Mouse (Mus musculus) kidney, adult 9 months (tissue): ENCODE results near the gene Rufy4.
"Not testable (repeated sequence)": the region's sequence is repeated elsewhere in the genome, so short reads cannot be mapped to it uniquely, and the experiment has no call there.

Experiments used
- DNase-seq: peaks from one replicate; pipeline ENCODE4 v3.0.0; 2022

The Rufy4 gene

DNA sequence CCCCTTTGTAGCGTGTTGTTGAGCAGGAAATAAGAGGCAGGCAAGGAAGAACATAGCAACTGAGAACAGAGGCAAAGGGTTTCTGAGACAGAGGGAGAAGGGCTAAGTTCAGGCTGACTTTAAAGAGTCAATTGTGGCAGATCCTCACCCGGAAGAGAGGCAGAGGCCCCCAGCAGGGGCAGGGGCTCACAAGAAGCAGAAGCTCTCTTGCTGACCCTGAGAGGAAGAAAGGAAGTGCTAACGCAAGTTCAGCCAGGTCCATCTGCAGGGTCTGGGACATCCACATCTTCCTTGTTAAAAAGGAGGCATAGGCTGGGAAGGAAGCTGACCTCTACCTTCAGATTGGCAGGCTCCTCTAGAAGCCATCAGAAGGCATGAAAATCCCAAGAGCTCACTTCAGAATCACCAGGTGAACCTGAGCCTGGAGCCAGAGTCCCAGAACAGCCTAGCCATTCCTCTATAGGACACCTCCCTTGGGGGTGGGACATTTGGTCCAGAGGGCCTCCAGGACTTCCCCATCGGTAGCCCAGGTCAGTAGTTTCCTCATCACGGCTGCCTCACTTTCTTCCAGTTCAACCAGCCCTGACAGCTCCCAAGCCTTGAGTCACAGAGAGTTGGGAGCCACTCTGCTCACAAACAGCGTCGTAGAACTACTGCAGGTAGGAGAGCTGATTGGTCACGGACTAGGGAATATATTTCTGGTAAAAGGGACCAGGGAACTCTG lies 28.3 kb downstream of the Rufy4 start, which contains the start of gene Cxcr2:
Cxcr2 (plus strand) TSS at position 529 of the 724 bp plus-strand sequence.
- no peak for DNase-seq

GRCm38 (mm10) chr1:74155435-74156012 lies 30.2 kb downstream of the Rufy4 start:
- no peak for DNase-seq

- no peak for DNase-seq
These were observed 31.1 kb downstream of the Rufy4 start for GRCm38 (mm10) chr1:74156381-74156910.

DNA sequence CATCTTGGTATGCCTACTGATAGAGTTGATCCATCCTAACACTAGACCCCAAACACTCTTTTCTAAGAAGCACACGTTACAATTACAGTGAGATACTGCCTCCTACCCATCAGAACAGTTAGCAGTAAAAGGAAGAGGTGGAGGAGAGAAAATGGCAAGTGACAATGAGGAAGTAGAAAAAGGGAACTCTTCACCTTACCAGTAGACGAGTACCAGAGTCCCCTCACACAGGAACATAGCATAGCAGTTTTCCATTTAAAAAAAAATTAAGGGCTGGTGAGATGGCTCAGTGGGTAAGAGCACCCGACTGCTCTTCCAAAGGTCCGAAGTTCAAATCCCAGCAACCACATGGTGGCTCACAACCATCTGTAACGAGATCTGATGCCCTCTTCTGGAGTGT lies 34.3 kb downstream of the Rufy4 start:
- not testable (repeated sequence) for DNase-seq

- no peak for DNase-seq
These were observed 34.7 kb downstream of the Rufy4 start for GRCm38 (mm10) chr1:74160036-74160435.

- no peak for DNase-seq
These were observed 41.8 kb downstream of the Rufy4 start for GRCm38 (mm10) chr1:74167136-74167535.

DNA sequence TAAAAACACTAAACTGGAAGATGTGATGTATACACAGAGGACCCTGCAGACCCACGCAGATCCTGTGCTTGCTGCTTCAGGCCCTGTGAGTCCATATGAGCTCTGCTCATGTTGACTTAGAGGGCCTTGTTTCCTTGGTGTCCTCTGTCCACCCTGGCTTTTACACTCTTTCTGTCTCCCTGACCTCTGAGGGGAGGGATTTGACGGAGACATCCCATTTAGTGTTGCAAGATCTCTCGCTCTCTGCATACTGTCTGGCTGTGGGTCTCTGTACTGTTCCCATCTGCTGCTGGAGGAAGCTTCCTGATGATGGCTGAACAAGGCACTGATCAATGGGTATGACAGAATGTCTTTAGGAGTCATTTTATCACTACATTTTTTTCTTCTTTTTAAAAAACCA lies 44.4 kb downstream of the Rufy4 start:
- DNase-seq = no peak

- no peak for DNase-seq
These were observed 47.4 kb downstream of the Rufy4 start for GRCm38 (mm10) chr1:74172722-74173121.

- DNase-seq = no peak
These were observed 50.4 kb downstream of the Rufy4 start for GRCm38 (mm10) chr1:74175731-74176130.

DNA sequence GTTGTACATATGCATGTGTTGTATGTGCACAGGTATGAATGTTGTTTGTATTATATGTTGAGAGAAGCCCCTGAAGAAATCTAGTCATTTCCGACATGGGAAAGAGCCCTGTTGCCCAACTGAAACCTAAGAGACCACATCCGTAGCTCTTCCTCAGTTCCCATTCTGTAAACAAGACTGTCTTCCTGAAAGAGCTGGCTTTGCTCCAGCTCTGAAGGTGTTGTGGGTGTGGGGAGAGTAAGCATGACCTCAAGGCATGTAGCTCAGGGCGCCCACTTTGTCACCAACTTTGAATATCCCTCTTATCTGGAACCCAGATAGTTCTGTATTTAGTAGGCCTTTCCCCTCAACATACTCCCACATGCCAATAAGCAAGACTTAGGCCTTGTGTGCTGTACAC lies 53.3 kb downstream of the Rufy4 start:
- no peak for DNase-seq

DNA sequence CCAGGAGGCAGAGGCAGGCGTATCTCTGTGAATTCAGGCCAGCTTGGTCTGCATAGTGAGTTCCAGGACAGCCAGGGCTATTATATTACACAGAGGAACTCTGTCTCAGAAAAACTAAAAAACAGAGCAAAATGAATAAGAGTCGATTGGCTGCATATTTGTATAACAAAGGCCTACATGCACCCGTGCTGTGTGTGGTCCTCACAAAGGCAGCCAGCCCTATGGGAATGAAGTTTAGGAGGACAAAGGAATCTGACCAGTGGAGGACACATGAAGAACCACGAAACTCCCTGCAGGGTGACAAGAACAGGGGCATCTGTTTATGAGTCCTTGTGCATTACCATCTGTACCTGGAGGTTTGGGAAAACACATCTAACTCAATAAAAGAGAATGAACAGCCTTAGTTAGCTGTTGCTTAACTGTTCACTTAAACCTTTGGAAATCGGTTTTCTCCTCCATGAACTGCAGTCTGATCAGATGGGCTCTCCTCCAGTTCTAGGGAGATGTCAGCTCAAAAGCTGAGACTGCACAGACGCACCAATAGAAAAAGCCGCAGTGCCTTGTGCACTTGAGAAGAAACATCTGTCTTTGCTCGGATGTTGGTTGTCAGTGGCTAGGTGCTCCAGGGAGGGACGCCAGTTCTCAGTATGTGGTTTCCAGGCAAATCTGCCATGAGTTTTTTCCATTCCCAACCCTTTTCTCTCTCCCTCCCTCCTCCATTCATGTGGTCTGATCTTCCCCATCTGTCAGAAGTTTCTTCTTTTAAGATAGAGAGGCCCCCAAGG lies 54.5 kb downstream of the Rufy4 start:
- no peak for DNase-seq

GRCm38 (mm10) chr1:74181462-74181861 lies 56.1 kb downstream of the Rufy4 start:
- no peak for DNase-seq

GRCm38 (mm10) chr1:74183006-74183405 lies 57.7 kb downstream of the Rufy4 start:
- DNase-seq = peak; percentile 35

DNA sequence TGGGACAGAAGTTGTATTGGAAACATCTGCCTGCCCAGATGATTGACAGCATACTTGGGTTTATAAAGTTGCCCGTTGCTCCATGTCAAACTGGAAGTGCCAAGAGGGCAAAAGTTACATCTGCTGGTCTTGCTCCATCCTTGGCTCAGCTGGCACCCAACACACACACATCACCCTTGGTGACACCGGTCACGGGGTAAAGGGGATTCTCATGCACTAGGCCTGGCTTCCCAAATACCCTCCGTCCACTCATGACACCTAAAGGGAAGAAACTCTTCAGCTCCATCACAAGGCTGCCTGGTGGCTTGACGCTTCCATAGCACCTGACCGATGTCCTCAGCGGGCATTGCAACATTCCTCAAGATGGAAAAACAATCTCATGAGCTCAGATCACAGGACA lies 65.1 kb downstream of the Rufy4 start:
- no peak for DNase-seq

DNA sequence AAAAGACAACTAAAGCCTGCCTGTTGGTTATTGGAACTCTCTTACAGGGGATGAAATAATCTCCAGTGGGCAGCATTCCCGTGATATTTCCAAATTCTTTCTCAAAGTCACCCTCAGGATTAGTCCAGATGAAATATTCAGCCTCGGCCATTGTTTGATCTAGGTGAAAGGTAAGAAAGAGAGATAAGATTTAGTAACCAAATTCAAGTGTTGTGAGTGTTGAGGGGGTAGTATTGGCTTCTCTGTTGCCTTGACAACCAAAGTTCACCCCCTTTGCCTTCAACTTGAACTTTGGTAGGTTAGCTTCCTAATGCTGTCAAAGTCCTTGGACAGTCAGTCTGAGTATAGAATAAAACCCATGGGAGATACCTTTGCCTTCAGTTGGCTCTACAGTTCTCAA lies 67.4 kb downstream of the Rufy4 start:
- DNase-seq = no peak

GRCm38 (mm10) chr1:74194445-74194844 lies 69.1 kb downstream of the Rufy4 start, which contains the start of gene Cxcr1:
Cxcr1 (minus strand) TSS chr1:74194631.
- DNase-seq = no peak

- peak; percentile 58 for DNase-seq
These were observed 70.6 kb downstream of the Rufy4 start for GRCm38 (mm10) chr1:74195961-74196360.

GRCm38 (mm10) chr1:74196621-74197419 lies 71.5 kb downstream of the Rufy4 start:
- peak; percentile 86 for DNase-seq
